Mouse (Mus musculus): ENCODE measurements around the gene Tmprss3.

DNA sequence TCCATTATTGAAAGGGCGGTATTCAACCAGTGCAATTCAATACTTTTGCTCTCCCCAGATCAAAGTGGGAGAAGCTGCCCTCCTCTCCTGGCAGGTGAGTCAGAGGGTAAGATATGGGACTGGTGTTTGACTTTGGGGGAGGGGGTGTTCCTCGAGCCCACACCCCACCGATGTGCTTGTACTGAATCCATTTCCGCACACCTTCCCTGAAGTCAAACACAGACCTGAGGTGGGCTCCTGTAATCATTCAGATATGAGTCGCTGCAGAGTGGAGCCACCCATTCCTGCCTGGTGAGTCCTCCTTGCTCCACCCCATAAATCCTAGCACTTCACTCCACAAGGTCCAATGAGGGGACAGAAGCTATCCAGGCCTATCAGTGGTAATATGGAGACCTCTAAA, 29.0 kb downstream of the Tmprss3 start:
- no peak for TF ChIP-seq CTCF (IDR thresholded peaks at IDR 0.05; ENCODE audit: low read depth)
- TF ChIP-seq EP300 (IDR thresholded peaks at IDR 0.05; ENCODE audit: low read depth): no peak

All from liver, postnatal 0 days (tissue).